Mouse (Mus musculus) heart, postnatal 0 days (tissue): Measurements from ENCODE around the gene Alkbh3.

Experiments
- CTCF ChIP-seq: IDR thresholded peaks from 2 replicates; pipeline ENCODE4 v1.5.1; 2016; ENCODE audit warnings: antibody characterized with exemption, control low read depth, low read depth
- EP300 ChIP-seq: IDR thresholded peaks from 2 replicates; pipeline ENCODE4 v1.6.1; 2016; ENCODE audit warnings: antibody characterized with exemption, low read depth

- TF ChIP-seq CTCF (no peak), EP300 (no peak)
Measured at GRCm38 (mm10) chr2:94050901-94051300, 40.3 kb upstream of the Alkbh3 start.
